ENCODE assay signal across 28 mouse cellular contexts in genomic region chr19:5036577-5036976, GRCm38 (mm10). TPM values are rescaled to one million over a fixed set of nuclear protein-coding genes. Genes with fewer than 3 reads are reported as not detected.
"Had no signal": no experiment of that assay in that cellular context is flagged by ENCODE, and none has a peak within 500 bp of the region (broad histone marks: within the 10 kb centered on the region; RNA-seq: fewer than 3 reads in every experiment).

No protein-coding gene starts in this region.

- ATAC-seq: forebrain, embryonic 13.5 days; forebrain, embryonic 14.5 days; forebrain, embryonic 15.5 days; forebrain, embryonic 16.5 days; forebrain, postnatal 0 days had no signal

- H3K4me2 ChIP-seq: embryonic facial prominence, embryonic 15.5 days; forebrain, embryonic 12.5 days; forebrain, embryonic 15.5 days had no signal

- H3K9me3 ChIP-seq: embryonic facial prominence, embryonic 12.5 days; embryonic facial prominence, embryonic 15.5 days; forebrain, embryonic 10.5 days; forebrain, embryonic 12.5 days; forebrain, embryonic 13.5 days; forebrain, embryonic 15.5 days had no signal

- DNase-seq: cerebellum, adult 2 months; cerebellum, adult 8-10 months; cerebellum, adult 9-10 months; cerebellum, adult 9-11 months; cerebellum, postnatal 10 days; cerebellum, postnatal 14 days; cerebellum, postnatal 25 days; cerebellum, postnatal 36 days; embryo, embryonic 11 days; forebrain, postnatal 0 days; gastrocnemius, adult 2 months; gastrocnemius, postnatal 10 days; gastrocnemius, postnatal 14 days; gastrocnemius, postnatal 25 days; gastrocnemius, postnatal 36 days; heart, adult 11 months; heart, adult 18-20 months; heart, adult 2 months had no signal

- H3K9ac ChIP-seq: embryonic facial prominence, embryonic 12.5 days; embryonic facial prominence, embryonic 15.5 days; forebrain, embryonic 12.5 days; forebrain, embryonic 13.5 days; forebrain, embryonic 15.5 days; forebrain, postnatal 0 days had no signal

- H3K27ac ChIP-seq: embryonic facial prominence, embryonic 12.5 days; embryonic facial prominence, embryonic 15.5 days; forebrain, embryonic 10.5 days; forebrain, embryonic 12.5 days; forebrain, embryonic 13.5 days; forebrain, embryonic 15.5 days; gastrocnemius, adult 2 months; heart, adult 2 months had no signal

- H3K4me3 ChIP-seq: embryonic facial prominence, embryonic 12.5 days; erythroblast, embryonic 14.5 days; forebrain, embryonic 10.5 days; forebrain, embryonic 12.5 days; forebrain, embryonic 15.5 days; gastrocnemius, adult 2 months; heart, adult 2 months had no signal

- H3K27me3 ChIP-seq: embryonic facial prominence, embryonic 12.5 days; embryonic facial prominence, embryonic 15.5 days; forebrain, embryonic 12.5 days; forebrain, embryonic 13.5 days; forebrain, embryonic 15.5 days had no signal

RNA-seq across cellular contexts. Expression of gene AC124502.3, which starts 2.1 kb away (rescaled TPM):
- total RNA-seq: common myeloid progenitor, adult 5-6 weeks had no signal
